Mouse (Mus musculus) heart, embryonic 10.5 days (tissue): ENCODE data around the gene Ankrd28. TPM values are rescaled to one million over a fixed set of nuclear protein-coding genes. Genes with fewer than 3 reads are reported as not detected.

ENCODE experiments used
- polyA plus RNA-seq: library from polyadenylated mRNA; unstranded; fragments of >200 nt; fragmentation: Nextera tagmentation; extraction: Ambion mirVana; gene quantifications from 2 replicates; pipeline ENCODE4 v1.2.1, GENCODE M21; 2016

Ankrd28 gene
- polyA plus RNA-seq, 1 experiment from 2014 or later = 7.3 TPM

Other genes starting within 250 kb of the Ankrd28 start
- 3.6 and 6.1 TPM in 2 replicates for gene Colq, start 239.3 kb downstream of the Ankrd28 start, polyA plus RNA-seq
- gene Gm49387, start 189.8 kb downstream of the Ankrd28 start, polyA plus RNA-seq = 0.74 and 2.4 TPM in 2 replicates
- 21.2 and 23.8 TPM in 2 replicates for gene Btd, start 189.6 kb downstream of the Ankrd28 start, polyA plus RNA-seq
- 7.8 and 8.8 TPM in 2 replicates for gene Hacl1, start 189.4 kb downstream of the Ankrd28 start, polyA plus RNA-seq
- gene Galnt15, start 198.3 kb upstream of the Ankrd28 start, polyA plus RNA-seq = 0.18 and 0.38 TPM in 2 replicates